Mouse (Mus musculus): ENCODE results near the gene Slf2. TPM values are rescaled to one million over a fixed set of nuclear protein-coding genes. Genes with fewer than 3 reads are reported as not detected.

Slf2 gene
- total and polyA plus RNA-seq, 3 experiments: 20.6 to 22.9 (median 22.6) TPM

GRCm38 (mm10) chr19:45023993-45024392 lies 93.0 kb downstream of the Slf2 start:
- H3K9ac ChIP-seq (ENCODE audit: insufficient read depth, low read depth): no peak overlapping the region
- peaks cover 3% of the 10 kb centered on the region; the same call in 1 of the 2 replicates for H3K79me2 ChIP-seq (replicated peaks; ENCODE audit: control insufficient read depth, extremely low read depth, insufficient read depth, poor library complexity, severe bottlenecking)
- no peak for TF ChIP-seq CHD2 (IDR thresholded peaks at IDR 0.05; ENCODE audit: low read length)
- no peak for TF ChIP-seq MAX (IDR thresholded peaks at IDR 0.05; ENCODE audit: low read length)
- no peak for TF ChIP-seq ZKSCAN1 (IDR thresholded peaks at IDR 0.05; ENCODE audit: borderline replicate concordance, low read depth, low read length)
- no peak for TF ChIP-seq NELFE (IDR thresholded peaks at IDR 0.05; ENCODE audit: low read depth, low read length)
- TF ChIP-seq MYC (IDR thresholded peaks at IDR 0.05; ENCODE audit: low read depth, low read length): no peak
- TF ChIP-seq BHLHE40 (IDR thresholded peaks at IDR 0.05; ENCODE audit: low read depth, low read length): no peak
- TF ChIP-seq CHD1 (IDR thresholded peaks at IDR 0.05; ENCODE audit: low read depth, low read length): no peak
- no peaks in the 10 kb centered on the region for H3K9me3 ChIP-seq (replicated peaks; ENCODE audit: low read length)
- no peak for DNase-seq (ENCODE audit: extremely low read depth)
- H3K4me2 ChIP-seq (ENCODE audit: insufficient read depth, low read depth, poor library complexity, severe bottlenecking): no peak overlapping the region
- peaks cover 0 to 28% of the 10 kb centered on the region in 2 experiments for H3K36me3 ChIP-seq (replicated peaks in 1 of 2; ENCODE audit: control insufficient read depth in 1 of 2, insufficient read depth in 1 of 2, low read length in 1 of 2)
- dilution Hi-C loops (cut with MboI; ENCODE audit: extremely low pct_ligation_motif_present, extremely low pct_unique_long_range_greater_than_20kb, low sequenced_read_pairs): no loop called here
- H3K27ac ChIP-seq (ENCODE audit: insufficient read depth, low read depth): no peak overlapping the region
- peaks cover 58% of the 10 kb centered on the region for H3K27me3 ChIP-seq (replicated peaks)
- H3K4me1 ChIP-seq (ENCODE audit: control insufficient read depth in 1 of 2, insufficient read depth in 2 of 2): peaks cover under 1 to 10% of the 10 kb centered on the region in 2 experiments; a peak in 3 of 4 replicates
- in situ Hi-C loops (cut with MboI; ENCODE audit: low pct_ligation_motif_present, low pct_unique_long_range_greater_than_20kb, low sequenced_read_pairs): no loop called here
- H3K4me3 ChIP-seq (replicated peaks in 1 of 3; ENCODE audit: low read depth in 2 of 3, low read length in 2 of 3, poor library complexity in 1 of 3): no peak overlapping the region

- TF ChIP-seq KAT2A (IDR thresholded peaks at IDR 0.05; ENCODE audit: insufficient replicate concordance, low read length) (no peak), JUND (conservative IDR thresholded peaks at IDR 0.05; ENCODE audit: low read depth, low read length) (no peak), PAX5 (IDR thresholded peaks at IDR 0.05; ENCODE audit: low read length) (no peak), JUN (IDR thresholded peaks at IDR 0.05; ENCODE audit: insufficient read depth, low read depth, low read length) (no peak), RCOR1 (conservative IDR thresholded peaks at IDR 0.05; ENCODE audit: low read depth, low read length) (no peak), EP300 (IDR thresholded peaks at IDR 0.05; ENCODE audit: low read length) (no peak), ZKSCAN1 (IDR thresholded peaks at IDR 0.05; ENCODE audit: borderline replicate concordance, low read depth, low read length) (no peak), MAX (IDR thresholded peaks at IDR 0.05; ENCODE audit: low read length) (no peak), NELFE (IDR thresholded peaks at IDR 0.05; ENCODE audit: low read depth, low read length) (no peak), RAD21 (IDR thresholded peaks at IDR 0.05; ENCODE audit: low read depth, low read length) (no peak), MAFK (IDR thresholded peaks at IDR 0.05; ENCODE audit: insufficient replicate concordance, low read length) (no peak), E2F4 (IDR thresholded peaks at IDR 0.05; ENCODE audit: insufficient replicate concordance, low read depth, low read length) (no peak), CTCF (conservative IDR thresholded peaks at IDR 0.05 in 1 of 2, IDR thresholded peaks at IDR 0.05 in 1 of 2; ENCODE audit: low read depth in 2 of 2, low read length in 2 of 2) (no peak), USF2 (conservative IDR thresholded peaks at IDR 0.05; ENCODE audit: low read depth, low read length) (no peak), ZNF384 (IDR thresholded peaks at IDR 0.05; ENCODE audit: low read depth, low read length) (no peak), CHD1 (IDR thresholded peaks at IDR 0.05; ENCODE audit: low read depth, low read length) (no peak), ELF1 (IDR thresholded peaks at IDR 0.05; ENCODE audit: low read depth, low read length) (no peak), HCFC1 (IDR thresholded peaks at IDR 0.05; ENCODE audit: low read depth, low read length) (no peak)
- dilution Hi-C loops (cut with MboI; ENCODE audit: extremely low pct_ligation_motif_present, extremely low pct_unique_long_range_greater_than_20kb, low sequenced_read_pairs) (no loop called here), in situ Hi-C loops (cut with MboI; ENCODE audit: low pct_ligation_motif_present, low pct_unique_long_range_greater_than_20kb, low sequenced_read_pairs) (loop anchor here (25.0 kb wide), 1 partner anchor 437 kb away; no protein-coding TSS in a partner anchor)
- H3K36me3 ChIP-seq (replicated peaks in 1 of 2; ENCODE audit: control insufficient read depth in 1 of 2, insufficient read depth in 1 of 2, low read length in 1 of 2): peaks cover 0 to 28% of the 10 kb centered on the region in 2 experiments
- no peak overlapping the region for H3K4me2 ChIP-seq (ENCODE audit: insufficient read depth, low read depth, poor library complexity, severe bottlenecking)
- H3K9me3 ChIP-seq (replicated peaks; ENCODE audit: low read length): no peaks in the 10 kb centered on the region
- H3K4me3 ChIP-seq (replicated peaks in 1 of 3; ENCODE audit: low read depth in 2 of 3, low read length in 2 of 3, poor library complexity in 1 of 3): no peak overlapping the region
- H3K4me1 ChIP-seq (ENCODE audit: control insufficient read depth in 1 of 2, insufficient read depth in 2 of 2): peaks cover 3 to 10% of the 10 kb centered on the region in 2 experiments; a peak in 3 of 4 replicates
- peaks cover 59% of the 10 kb centered on the region for H3K27me3 ChIP-seq (replicated peaks)
- H3K79me2 ChIP-seq (replicated peaks; ENCODE audit: control insufficient read depth, extremely low read depth, insufficient read depth, poor library complexity, severe bottlenecking): no peaks in the 10 kb centered on the region
- no peak for DNase-seq (ENCODE audit: extremely low read depth)
- H3K9ac ChIP-seq (ENCODE audit: insufficient read depth, low read depth): no peak overlapping the region
- no peak overlapping the region for H3K27ac ChIP-seq (ENCODE audit: insufficient read depth, low read depth)
Measured at GRCm38 (mm10) chr19:45024775-45025174, 93.8 kb downstream of the Slf2 start.
